Mouse (Mus musculus): Measurements from ENCODE around the gene Arl15.

Arl15 gene

DNA sequence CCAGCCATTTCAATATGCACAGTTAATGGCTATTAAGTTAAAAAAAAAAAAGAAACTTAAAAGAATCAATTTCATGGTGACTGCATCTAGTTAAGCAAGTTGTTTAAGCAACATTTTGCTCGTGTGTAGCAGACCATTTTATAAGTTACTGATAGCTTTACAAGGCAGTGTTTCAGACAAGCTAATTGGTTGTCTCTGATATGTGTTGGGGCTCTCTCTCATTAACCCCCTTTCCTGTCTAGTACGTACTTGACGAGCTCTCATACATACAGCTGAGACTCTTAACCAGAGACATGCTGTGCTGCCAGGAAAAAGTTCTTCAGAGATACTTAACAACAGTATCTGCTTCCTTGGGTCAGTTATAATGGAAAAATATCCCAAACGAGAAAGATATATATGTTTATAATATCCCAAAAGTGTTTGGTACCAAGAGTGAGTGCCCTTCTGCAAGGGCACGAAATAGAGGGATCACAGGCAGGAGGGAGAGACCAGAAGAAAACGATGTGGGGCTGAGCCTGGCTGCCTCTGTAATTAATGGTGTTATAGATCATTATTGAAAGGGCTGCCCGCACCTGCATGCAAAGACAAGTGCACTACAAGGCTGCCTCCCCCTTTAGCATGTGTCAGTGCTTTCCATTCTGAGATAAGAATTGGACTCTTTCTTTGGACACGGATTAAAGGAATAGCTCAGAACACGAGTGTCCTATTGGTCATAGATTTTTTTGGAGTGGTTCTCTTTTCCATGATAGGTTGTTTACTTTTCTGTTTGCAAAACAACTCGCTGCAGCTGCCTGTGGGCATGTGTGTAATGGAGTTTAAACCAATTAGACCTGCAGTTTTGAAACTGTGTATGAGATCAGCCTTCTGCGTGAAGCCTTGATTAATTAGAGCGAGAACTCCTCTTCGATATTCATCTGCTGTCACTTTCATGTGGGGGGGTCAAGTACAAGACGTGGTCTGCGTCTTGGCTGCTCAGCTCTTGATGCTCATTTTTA is 350.0 kb downstream of the Arl15 start:
- DNase-seq (ENCODE audit: low spot score in 2 of 2) = no peak

DNA sequence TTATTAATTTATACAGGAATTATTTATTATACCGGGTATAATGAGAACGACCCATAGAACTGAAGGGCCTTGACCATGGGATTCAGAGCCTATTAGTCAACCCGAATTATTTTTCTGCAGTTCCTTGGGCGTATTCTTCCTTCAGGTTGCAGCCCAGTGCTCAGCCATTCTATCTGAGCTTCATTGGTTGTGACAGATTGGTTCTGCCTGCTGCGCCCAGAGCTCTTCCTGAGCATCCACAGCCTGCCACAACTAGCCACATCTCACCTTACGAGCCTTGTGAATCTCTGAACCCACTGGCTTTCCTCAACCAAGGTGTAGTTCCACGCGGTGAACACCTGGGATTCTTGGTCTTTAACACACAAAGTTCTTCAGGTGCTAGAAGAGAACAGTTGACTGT is 350.9 kb downstream of the Arl15 start:
- DNase-seq (ENCODE audit: low spot score in 2 of 2) = no peak

DNA sequence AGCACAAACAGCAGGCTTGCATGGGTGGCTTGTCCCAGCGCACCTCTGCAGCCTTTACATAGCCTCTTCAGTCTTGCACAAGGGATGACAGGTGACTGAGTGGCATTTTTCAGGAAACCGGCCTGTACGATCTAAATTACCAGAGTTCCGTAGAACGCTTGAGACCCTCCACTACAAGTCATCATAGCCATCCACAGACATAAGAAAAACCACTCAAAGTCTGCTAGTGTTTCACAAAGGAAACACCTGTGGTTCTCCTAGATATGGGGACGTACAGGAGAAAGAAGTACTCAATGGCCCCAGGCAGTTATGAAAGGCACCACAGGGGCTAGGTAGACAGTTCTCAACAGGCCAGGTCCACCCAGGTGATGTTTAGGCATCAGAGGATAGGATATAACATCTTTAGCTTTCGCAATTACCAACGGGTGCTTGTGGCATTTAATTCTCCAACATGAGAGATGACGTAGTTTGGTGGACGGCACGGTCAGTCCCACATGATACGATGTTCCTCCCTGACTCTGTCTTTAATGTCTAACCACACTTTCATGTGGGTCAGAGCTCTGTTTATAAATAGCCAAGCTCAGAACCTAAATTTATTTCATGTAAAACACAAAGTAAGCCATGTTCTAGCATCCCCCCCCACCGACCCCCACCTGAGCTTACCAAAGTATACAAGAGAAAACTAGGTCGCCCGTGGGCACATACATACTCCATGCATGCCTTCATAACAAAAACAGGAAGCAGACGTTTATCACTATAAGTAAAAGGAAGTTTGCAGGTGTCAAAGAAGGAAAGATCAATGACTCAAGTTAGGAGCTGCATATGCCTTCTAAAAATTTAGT is 356.8 kb downstream of the Arl15 start:
- DNase-seq (ENCODE audit: low spot score in 2 of 2) = no peak

DNA sequence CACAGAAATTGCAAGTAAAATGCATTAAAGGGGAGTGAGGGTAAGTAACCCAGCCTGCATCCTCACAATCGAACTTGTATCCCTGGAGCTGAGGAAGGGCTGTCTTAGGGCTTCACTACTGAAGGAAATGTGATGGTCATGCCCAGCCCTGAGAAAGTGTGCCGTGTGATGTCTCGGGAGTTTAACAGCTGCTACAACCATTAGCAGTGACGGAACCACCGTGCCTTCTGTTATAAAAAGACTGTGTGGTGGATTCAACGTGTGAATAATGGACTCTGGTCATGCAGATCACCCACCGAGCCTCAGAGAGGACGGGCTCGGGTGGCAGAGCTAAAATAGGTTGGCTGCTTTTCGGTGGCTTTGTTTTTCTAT is 357.4 kb downstream of the Arl15 start:
- no peak for DNase-seq (ENCODE audit: low spot score in 2 of 2)

DNA sequence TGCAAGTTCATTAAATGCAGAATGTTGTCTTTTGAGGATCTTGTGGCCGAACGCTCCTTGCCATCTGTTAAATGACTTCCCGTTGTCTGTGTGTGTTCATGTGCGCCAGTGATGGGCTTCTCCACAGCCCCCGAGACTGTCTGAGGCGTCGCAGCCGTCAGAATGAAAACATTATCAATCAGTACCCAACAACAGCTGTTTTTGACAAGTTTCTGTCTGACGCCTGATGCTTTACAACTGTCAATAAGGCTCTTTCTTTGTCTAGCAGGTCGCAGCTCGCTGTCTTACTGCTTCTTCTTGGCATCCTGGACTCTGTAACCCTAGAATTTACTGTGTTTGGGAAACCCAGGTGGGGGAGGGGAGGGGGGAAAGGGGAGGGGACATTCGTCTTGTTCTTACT is 362.4 kb downstream of the Arl15 start:
- no peak for DNase-seq (ENCODE audit: low spot score in 2 of 2)

DNA sequence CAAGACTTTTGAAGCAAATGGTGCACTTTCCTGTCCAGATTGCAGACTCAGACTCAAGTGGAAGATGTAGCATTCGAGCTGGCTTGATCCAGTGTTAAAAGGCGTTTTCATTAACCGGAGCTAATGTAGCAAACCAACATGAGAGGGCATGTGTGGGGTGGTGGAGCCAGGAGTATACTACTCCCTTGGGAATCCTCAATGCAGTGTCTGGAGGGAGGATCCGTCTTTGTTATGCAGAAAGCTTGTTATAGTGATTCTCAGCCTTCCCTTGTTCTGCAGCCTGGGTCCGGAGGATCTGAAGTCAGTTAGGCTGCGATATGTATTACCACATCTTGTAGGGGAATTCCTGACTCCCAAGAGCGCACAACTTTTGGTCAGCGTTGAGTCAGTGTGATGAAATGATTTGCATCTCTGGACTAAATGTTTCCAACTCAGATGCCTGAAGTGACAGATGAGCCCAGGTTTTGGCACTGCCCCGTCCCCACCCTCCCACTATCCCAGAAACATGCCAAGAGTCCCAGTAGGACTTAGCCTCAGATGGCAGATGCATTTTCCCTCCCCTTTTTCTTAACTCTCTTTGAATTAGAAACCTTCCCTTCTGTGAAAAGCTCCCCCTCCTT is 363.9 kb downstream of the Arl15 start:
- no peak for DNase-seq (ENCODE audit: low spot score in 2 of 2)

DNA sequence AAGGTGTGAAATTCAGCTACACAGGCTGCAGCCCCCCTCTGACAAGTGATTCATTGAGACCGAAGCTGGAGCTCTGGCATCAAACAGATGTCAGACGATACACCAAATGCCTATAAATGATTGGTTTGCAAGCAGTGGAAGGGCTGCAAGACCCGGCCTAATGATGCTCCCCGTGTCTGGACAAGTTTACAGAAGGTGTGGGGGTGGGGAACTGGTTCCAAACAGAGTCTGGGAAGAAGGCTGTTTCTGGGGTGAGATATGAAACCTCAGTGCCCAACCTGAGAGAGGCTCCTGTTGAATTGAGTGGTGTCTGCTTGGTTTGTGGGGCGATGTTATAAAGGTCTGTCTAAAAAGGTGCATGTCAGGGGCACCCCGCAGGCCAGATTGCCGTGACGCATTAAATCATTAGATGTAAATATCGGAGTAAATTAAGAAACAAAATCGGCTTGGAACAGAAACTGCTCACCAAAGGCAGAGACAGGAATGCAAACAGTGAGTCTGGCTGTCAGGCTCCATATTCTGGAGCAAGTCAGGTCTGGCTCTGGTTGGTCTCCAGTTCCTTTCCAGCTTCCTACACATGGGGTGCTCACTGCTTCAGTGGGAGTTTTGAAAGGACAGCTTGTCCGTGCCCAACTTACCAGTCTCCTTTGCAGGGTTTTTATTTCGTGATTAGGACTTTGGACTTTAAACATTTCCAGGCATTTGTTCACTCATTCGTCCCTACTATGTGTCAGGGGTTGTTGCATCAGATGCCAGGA is 365.5 kb downstream of the Arl15 start:
- DNase-seq (ENCODE audit: low spot score in 2 of 2) = no peak

DNA sequence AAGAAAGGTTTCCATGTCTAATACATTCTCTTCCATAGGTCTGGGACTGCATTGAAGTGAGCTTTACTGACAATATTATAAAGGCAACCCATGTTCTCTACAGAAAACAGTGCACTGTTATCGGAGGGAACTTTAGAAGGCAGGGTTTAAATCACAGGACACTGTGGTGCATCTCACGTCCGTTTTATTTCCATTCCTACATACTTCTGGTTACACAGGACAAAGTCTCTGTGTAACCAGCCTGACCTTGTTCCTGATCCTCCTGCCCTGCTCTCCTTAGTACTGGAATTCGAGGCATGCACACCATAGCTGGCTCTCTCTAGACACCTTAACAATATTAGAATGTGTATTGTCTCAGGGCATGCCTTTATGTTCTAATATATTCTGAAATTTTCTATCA is 368.4 kb downstream of the Arl15 start:
- DNase-seq (ENCODE audit: low spot score in 2 of 2) = no peak

DNA sequence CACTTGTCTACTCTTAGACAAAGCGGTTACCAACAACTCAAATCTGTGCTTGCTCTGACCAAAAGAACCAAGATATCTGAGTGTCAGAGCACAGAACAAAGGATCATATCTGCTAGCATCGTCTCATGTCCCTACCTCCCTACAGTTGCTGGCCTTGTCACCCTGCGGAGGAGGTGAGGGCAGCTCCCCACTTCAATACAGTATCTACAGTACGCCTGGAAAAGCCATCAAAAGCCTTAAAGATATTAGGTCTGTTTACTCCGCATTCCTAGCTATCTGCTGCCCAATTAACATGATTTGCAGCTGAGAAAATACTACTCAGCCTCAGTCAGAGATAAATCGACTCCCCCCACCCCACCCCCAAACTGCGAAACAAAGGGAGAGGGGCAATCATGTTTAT is 371.3 kb downstream of the Arl15 start:
- no peak for DNase-seq (ENCODE audit: low spot score in 2 of 2)

DNA sequence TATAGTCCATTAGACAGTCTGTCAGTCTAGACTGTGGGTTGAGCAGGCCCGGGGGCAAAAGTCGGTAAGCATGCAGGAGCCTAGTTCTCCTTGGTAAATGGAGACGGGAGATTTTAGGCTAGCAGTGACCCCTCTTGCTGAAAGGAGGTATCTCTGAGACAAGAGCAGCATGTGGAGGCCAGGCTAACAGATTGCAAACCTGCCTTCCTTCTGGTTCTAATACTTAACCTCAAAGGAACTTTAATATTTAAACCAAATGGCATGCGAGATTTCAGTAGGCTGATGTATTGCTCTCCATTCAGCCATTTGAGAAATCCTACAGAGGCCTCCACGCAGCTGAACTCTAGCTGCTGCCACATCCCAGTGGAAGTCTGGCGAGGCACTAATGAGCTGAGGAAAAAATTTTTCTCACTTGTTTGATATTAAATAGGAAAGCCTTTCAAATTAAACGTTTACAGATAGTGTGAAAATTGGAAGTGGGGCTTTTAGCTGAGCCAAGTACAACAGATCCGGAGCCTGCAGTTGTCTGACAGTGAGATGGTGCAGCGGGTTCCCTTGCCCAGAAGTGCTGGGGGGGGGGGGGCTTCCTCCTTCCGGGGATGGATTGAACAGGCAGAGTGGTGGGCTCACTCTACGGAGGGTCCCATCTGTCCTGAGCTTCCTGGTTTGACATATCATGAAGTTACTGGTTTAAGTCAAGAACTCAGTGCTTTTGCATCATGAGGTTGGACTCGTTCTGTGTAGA is 372.3 kb downstream of the Arl15 start:
- DNase-seq (ENCODE audit: low spot score in 2 of 2) = no peak

DNA sequence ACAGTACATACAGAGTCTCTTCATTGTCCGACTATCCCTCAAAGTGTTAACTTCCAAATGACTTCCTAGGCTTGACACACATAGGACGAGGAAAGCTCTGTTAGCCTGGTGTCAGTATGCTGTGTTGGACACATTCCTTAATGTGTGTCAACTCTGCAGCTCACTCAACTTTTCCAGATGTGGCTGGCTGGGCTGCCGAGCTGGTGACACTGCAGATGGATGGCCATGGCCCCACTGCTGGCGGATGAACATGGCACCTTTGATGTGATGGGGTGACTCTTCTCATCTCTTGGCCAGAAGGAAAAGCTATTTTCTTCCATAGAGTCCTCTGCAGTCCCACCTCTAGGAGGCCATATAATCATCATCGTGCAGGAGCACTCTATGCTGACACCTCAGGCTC is 375.8 kb downstream of the Arl15 start:
- no peak for DNase-seq (ENCODE audit: low spot score in 2 of 2)

DNA sequence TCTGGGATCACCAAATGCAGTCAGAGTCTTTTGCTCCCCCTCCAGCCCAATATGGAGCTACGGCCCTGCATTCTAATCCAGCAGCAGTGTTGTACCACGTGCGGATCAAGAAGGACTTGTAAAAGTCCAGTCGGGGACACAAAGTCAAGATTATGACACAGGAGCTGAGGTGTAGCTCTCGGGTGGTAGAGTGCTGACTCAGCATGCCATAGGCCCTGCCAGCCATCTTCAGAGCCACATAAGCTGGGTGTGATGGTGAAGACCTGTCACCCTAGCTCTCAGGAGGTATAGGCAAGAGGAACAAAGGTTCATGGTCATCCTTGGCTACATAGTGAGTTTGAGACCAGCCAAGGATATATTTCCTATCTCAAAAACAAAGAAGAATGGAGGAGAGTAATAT is 377.2 kb downstream of the Arl15 start:
- DNase-seq (ENCODE audit: low spot score in 2 of 2) = no peak

DNA sequence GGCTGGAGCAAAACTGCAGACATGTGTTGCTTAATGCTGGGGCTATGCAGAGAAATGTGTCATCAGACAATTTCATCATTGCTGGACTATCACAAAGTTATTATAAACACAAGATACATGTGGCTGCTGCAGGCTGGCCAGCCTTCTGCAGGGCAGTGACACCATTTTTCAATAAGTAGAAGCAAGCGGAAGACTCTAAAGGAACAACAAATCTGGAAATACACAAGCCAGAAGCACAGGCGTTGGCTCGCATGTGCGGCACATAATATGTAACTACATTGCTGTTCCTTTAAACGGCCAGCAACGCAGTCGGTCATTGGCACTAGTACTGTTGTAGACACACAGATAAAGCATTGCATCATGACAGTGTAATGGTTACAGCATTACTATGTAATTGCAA is 393.8 kb downstream of the Arl15 start:
- no peak for DNase-seq (ENCODE audit: low spot score in 2 of 2)

DNA sequence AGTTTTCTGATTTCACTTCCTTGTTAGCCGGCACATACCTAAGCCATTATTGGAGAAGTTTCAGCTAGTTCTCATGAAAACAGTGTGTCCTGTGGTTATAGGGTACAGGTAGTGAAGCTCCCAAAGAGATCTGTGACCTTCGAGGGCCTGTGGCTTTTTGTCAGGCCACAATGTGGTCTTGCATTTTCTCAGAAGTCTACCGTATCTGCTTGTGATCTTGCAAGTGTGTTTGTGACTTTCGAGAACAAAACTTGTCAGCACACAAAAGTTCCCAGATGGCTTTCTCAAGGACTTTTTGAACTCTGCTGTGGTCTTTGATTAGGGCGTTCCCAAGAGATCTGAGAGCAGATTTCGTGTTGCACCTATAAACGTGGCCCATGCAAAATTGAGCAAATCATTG is 394.5 kb downstream of the Arl15 start:
- no peak for DNase-seq (ENCODE audit: low spot score in 2 of 2)

DNA sequence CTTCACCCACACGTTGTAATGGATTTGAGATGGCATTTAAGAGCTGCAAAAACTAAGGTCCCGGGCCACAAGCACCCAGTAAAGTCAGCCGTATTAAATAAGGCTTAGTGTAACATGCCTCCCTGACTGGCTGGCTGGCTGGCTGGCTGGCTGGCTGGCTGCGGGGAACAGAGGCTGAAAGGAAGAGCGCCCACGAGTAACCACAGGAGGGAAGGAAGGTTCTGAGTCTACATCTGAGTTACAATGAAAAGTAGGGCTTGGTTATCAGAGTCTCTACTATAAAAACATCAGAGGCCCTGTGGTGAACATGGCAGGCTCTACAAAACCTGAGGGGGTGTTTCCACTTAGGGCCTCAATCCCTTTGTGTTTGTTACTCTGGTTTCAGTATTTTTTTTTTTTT is 395.1 kb downstream of the Arl15 start:
- DNase-seq (ENCODE audit: low spot score in 2 of 2) = no peak

DNA sequence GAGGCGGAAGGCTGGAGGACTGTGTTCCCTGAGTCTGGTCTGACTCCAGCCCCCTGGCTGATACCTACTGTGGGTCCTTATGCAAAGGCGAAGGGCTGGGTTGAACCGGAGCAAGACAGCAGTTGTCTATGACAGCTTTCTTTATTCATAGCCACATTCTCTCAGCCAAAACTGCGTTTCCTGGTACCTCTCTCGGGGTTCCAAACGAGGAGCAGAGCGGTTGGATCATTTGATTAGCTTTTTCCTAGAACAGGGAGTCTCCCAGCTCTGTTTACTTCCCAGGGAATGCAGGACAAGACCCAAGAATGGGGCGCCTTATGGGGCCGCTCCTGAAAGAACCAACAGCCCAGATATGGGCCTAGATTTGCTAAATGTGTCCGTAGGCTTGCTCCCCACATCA is 396.6 kb downstream of the Arl15 start:
- no peak for DNase-seq (ENCODE audit: low spot score in 2 of 2)

DNA sequence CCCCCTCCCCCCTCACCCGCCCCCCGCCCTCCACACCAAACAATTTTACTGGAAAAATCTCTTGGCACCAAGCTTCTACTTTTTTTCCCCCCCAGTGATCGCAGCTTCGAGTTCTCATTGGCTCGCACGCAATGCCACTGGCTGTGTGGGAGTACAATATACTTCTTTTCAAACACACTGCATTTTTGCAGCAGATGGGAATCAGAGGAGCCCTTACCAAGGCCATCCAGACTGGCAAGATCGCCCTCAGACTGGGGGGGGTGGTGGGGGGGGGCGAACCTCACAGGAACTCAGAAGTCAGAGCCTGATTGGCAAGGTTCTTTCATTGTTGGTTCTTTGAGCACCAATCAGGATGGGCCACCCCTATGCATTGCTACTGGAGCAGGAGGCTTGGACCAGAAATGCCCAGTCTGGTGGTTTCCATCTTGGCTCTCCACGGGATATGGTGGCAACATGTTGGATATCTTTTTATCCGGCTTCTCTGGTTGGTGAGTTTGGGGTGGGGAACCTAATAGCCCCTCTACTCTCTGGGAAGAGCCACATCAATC is 404.0 kb downstream of the Arl15 start:
- DNase-seq (ENCODE audit: low spot score in 2 of 2) = no peak

DNA sequence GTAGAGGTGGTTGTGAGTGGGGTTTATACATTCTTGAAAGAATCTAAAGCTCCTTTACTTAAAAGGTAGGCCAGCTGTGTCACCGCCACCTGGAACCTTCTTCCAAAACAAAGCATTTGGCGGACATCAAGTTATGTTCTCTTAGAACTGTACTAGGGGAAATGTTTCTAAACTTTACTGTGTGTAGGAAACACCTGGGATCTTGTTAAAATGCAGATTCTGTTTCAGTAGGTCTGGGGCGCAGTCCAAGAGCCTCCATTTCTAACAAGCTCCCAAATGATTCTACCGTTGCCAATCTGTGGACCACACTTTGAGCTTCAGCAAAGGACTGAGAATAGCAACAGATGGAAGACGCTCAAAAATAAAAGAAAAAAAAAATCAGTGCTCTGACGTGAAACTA is 405.4 kb downstream of the Arl15 start:
- DNase-seq (ENCODE audit: low spot score in 2 of 2) = no peak

DNA sequence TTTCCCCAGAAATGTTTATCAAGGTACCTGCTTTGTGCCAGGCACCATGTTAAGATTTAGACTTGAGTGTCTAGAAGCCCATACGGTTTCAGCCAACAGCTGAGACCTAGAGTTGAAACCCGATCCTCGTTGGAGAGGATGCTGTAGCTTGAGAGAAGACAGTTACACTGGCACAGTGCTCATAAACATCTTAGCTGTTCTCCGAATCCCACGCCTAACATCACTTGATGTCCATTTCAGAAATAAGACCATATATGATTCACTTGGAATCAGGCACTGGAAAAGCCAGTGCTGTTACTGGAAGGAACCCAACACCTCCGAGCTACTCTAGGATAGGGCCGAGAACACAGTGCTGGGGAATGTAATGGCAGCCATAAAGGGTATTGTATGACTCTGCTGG is 406.2 kb downstream of the Arl15 start:
- no peak for DNase-seq (ENCODE audit: low spot score in 2 of 2)

DNA sequence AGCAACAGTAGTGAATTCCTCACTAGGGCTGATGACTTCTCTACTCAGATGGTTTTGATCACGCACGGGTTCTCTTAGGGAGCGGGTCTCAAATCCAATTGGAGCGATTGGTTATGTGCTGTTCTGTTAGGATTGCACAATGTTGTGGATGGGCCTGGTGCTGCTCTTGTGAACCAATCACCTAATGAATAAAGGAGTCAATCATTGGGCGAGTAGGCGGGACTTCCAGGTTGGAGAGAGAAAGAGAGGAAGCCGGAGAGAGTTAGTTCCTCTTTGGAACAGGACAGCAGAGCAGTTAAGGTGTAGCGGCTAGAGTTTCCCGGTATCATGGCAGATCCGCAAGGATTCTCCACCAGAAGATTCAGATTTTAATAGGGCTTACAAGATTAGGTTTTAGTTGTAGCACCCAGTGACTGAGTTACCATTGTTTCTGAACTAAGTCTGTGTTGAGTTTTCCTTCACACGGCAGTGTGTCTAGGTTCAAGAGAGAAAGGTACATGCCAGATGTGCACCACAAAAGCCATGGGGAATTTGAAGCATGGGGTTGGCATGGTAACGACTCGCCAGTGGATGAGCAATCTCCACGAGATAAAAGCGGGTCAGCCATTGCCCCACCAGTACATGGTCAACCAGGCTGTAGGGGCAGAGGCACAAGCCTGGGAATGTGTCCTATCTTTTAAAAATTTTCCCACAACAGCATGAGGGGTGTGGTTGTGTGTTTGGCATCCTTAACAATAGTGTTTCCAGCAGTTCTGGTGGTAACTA is 408.7 kb downstream of the Arl15 start:
- DNase-seq (ENCODE audit: low spot score in 2 of 2) = no peak
